Mouse (Mus musculus) cerebellum, postnatal 14 days (tissue): Measurements from ENCODE around the gene Runx1.

Source experiments
- DNase-seq, 2 experiments: peaks; one replicate each; pipeline ENCODE4 v3.0.0; 2021; ENCODE audit warnings: mixed read lengths in 2 of 2

The Runx1 gene

DNA sequence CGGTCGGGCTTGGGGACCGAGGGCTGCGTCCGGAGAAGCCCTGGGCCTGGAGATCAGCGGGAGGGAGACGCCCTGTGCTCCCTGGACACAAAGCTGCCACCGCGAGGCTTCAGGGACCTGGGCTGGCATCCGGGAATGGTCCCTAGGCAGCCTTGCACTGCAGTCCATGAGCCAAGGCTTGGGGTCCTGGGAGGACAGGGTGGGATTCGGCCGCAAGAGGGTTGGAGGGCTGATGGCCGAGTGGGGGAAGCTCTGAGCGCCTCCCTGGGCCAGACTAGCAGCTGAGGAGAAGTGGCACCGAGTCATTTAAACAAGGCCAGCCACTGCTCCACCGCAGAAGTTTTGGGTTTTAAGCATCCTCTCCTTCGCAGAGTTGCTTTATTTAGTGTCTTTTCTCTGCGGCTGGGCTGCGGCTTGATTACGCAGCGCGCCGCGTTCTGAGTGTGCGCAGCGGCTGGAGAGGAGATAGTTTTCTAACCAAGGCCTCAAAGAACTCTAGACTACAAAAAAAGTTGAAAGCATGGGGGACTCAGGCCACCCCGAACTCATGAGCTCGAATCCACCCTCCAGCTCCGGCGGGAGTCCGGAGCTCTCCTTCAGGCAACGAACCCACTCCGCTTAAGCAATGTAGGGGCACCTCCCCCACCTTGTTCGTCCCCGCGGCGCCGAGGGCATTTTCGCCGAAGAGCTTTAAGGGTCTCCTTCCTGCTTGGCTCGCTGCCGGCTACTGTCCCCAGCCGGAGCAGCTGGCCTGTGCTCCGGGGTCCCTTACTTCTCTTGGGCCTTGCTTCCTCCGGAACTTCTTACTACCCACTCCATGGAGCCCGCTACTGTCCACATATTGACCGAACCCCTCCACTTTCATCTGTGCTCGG is 128.0 kb downstream of the Runx1 start:
- peak in 1 of 2 experiments; percentile 36 for DNase-seq

DNA sequence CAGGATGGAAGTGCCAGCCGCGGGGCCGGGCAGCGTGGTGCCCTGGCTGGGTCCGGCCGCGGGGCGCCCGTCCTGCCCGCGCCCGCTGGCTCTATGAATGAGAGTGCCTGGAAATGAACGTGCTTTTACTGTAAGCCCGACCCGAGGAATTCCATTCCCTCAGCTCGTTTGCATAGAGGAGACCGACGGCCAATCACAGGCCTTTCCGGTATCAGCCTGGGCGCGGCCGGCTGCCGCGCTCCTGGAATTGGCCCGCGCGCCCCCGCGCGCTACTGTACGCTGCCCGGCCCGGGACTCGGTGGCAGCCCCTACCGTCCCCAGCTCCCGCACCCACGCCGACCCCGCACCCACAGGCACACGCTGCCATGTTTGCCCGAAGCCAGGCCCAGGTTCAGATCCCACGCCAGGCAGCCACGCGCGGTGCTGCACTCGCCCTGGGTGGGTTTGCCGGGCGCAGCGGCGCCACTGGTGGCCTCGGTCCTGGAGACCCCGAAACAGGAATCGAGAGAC is 128.7 kb downstream of the Runx1 start:
- peak; percentile 60 to 72 for DNase-seq

- no peak for DNase-seq
Measured at GRCm38 (mm10) chr16:92696411-92697015, 129.4 kb downstream of the Runx1 start.

- no peak for DNase-seq
Measured at GRCm38 (mm10) chr16:92695981-92696380, 130.0 kb downstream of the Runx1 start.

GRCm38 (mm10) chr16:92695200-92695921 is 130.6 kb downstream of the Runx1 start:
- DNase-seq, result peak; percentile 16 to 35

DNA sequence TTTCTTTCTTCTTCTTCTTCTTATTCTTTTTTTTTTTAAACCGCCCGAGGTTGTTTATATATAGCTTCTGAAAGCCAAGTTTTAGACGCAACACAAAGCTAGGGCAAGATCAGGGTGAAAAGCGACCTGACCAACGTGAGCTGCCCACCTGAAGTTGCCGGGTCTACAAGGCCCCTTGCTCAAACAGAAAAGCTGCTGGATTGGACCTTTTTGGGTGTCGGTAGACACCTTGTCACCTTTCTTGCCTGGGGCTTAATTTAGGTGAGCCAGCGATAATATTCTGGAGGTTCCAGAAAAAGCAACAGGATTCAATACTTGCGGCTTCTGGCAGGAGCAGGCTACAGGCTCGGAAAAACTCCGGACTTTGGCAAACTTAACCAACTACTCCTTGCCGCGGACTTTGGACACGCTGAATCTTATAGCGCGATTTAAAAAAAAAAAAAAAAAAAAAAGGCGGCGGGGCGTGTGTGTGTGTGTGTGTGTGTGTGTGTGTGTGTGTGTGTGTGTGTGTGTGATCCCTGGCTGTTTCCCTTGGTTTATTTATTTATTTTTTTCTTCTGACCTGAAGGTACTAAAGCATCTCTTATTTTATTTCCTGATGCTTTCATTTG is 131.3 kb downstream of the Runx1 start:
- DNase-seq, result no peak

DNA sequence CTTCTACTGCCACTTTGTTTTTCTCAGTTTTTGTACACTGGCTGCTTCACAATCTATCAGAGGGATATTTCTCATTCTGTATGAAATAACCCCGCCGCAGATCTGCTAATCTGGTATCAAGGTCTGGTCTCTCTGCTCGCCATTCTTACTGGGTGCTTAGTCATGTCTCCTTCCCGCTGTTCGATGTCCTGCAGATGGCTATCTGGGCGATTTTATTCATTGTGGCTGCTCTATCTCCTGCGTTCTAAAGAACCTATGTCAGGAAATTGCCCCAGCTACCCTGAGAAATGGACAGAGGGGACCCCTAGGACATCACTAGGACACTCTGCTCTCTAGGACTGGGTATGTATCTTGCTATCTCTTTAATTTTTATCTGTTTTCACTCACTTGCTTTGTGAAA is 135.2 kb downstream of the Runx1 start:
- DNase-seq, result no peak

DNA sequence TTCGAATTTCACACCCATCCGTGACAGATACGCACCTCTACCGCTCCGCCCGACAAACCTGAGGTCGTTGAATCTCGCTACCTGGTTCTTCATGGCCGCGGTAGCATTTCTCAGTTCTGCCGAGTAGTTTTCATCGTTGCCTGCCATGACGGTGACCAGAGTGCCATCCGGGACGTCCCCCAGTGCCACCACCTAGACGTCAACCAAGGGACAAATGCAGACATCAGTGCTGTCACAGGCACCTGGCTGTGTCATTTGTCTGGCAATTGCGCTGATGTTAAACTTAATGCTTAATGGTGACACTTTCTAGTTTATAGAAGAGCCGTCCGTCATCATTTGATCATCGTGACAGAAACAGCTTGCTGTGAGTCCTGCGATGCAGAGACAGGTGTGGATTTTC is 137.0 kb downstream of the Runx1 start:
- DNase-seq, result no peak

GRCm38 (mm10) chr16:92686978-92687377 is 139.0 kb downstream of the Runx1 start:
- DNase-seq, result no peak

DNA sequence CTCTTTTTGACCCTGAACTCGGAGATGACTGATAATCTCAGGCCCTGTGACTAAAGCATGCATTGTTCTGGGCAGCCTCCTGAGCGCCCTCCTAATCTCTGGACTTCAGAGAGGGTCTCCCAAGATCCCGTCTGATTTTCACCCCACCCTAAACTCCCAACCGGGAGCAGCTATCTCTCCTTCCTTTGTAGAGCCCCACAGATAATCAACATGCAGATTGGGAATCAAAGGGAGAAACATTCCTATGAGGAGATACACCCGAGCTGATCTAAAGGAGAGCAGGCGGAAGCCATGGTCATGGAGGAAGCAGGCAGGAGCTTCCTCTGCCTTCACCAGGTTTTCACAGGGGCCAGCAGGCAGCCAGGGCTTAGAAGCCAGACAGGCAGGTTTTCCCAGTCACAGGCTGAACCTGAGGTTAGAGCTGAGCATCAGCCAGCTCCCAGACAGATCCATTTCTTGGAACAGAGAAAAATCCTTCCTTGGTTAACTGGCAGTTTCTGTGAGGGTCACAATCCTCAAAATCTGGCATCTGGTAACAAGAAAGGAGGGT is 140.1 kb downstream of the Runx1 start:
- DNase-seq, result no peak

DNA sequence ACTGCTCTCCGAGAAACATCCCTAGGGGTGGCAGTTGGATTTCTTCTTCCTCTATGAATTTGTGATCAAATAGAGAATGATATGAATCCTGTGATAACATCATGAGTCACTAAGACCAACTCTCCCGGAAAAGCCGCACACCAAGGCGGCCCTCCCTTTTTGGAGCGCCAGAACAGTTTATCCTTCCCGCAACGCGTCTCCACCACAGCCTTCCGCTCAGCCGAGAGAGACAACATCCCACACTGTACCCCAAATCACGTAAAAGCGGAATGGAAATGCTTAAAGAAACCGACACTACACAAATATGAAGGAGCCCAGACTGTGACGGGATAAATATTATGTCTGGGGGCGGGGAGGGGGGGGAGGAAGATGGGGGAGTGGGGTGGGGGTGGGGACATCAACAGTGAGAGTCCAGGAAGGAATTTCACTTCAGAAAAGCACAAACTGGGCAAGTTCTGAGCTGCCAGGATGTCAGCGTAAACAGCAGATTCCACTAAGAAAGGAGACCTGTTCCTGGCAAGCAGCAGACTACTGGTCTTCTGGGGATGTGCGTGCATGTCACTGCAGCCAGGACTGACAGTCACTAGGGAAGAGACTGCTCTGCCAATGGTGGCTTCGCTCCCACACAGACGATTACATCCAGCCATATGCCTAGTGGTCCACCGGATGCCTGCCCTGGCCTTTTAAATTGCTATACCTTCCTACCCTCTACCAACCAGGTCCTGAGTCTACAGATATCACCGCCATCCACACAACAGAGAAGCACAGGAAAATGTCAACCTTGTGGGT is 141.3 kb downstream of the Runx1 start:
- peak; percentile 23 to 38 for DNase-seq

DNA sequence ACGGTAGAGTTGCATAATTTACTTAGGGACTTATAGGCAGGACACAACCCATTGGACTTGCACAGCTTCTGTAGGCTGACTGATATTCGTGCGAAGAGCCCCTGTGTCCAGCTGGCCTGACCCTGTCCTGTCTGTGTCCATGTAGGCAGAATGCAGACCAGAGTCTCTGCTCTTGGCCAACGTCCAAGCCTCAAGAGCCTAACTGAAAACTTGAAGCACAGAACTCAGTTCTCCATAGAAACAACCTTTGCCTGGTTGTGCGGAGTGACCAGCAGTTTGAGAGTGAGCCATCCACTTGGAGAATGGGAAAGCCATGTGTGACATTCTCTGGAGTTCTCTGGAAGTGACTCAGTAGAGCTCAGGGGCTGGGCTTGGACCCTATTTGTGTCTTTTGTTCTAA is 149.3 kb downstream of the Runx1 start:
- DNase-seq, result no peak

GRCm38 (mm10) chr16:92675677-92676076 is 150.3 kb downstream of the Runx1 start:
- DNase-seq, result no peak

- DNase-seq, result no peak
Measured at GRCm38 (mm10) chr16:92674916-92675450, 151.0 kb downstream of the Runx1 start.

GRCm38 (mm10) chr16:92674121-92674816 is 151.7 kb downstream of the Runx1 start:
- no peak for DNase-seq

DNA sequence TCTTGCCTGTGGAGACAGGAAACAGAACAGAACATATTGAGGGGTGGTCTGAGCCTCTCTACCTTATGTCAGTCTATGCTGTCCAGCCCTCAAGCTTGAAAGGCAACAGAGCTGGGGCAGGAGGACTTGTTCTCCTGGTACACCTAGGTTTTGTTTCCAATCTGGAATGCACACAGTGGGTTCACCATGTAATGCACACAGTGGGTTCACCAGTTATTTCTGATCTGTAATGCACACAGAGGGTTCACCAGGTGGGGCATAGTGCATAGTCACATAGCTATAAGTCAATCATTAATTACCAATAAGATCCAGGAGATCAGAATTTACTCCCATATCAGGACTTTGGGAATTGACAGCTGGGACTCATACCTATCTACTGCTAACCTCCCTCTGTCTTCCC is 157.1 kb downstream of the Runx1 start:
- no peak for DNase-seq

DNA sequence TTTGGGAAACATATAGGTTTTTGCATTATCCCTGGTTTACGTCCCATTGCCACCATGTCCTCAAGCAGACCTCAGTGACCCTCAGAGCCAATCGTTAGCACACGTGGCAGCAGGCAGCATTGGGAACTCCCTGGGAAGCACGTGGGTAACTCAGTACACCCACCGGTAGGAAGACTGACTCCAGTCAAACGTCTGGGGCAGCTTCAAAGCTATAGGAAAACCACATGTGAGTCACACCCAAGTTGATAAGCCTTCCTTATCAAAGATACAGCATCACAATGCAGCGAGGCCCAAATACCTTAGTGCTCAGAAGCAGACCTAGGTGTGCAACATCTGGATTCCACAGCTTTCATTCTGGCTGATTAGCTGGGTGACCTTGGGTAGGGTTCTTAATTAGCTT is 164.2 kb downstream of the Runx1 start:
- no peak for DNase-seq

- DNase-seq, result no peak
Measured at GRCm38 (mm10) chr16:92656750-92657149, 169.2 kb downstream of the Runx1 start.

- peak; percentile 15 to 48 for DNase-seq
Measured at GRCm38 (mm10) chr16:92654294-92654950, 171.5 kb downstream of the Runx1 start.

- no peak for DNase-seq
Measured at GRCm38 (mm10) chr16:92653816-92654215, 172.1 kb downstream of the Runx1 start.
